Mouse (Mus musculus) testis, adult 2 months (tissue): ENCODE measurements at regions not wholly inside any gene's neighbourhood (a gene's known extent, or its start where the extent isn't known, plus 50 kb on each side); places are given as distances from the start of the nearest gene placed in this dataset.
A peak's percentile ranks its signal among the peaks of the same experiment; 100 is the strongest.
"Not testable (repeated sequence)": the region's sequence is repeated elsewhere in the genome, so short reads cannot be mapped to it uniquely, and the experiment has no call there.

Experiments used
- H3K27ac ChIP-seq: fragments of 200-500 bp; 2 replicates; pipeline ENCODE4 v1.5.1; 2012; ENCODE audit warnings: low read depth, low read length; ENCODE audit not compliant: control insufficient read depth, insufficient read depth
- H3K27me3 ChIP-seq: fragments of 200-500 bp; 2 replicates; pipeline ENCODE4 v1.6.1; 2012; ENCODE audit warnings: mild to moderate bottlenecking, low read length, moderate library complexity; ENCODE audit not compliant: control insufficient read depth, insufficient read depth
- H3K36me3 ChIP-seq: fragments of 200-500 bp; 2 replicates; pipeline ENCODE4 v1.6.1; 2012; ENCODE audit warnings: mild to moderate bottlenecking, low read length; ENCODE audit not compliant: control insufficient read depth, insufficient read depth
- H3K4me1 ChIP-seq: fragments of 200-500 bp; 2 replicates; pipeline ENCODE4 v1.6.1; 2012; ENCODE audit warnings: low read length; ENCODE audit not compliant: control insufficient read depth, insufficient read depth
- H3K4me3 ChIP-seq: fragments of 200-500 bp; 2 replicates; pipeline ENCODE4 v1.5.1; 2012; ENCODE audit warnings: low read depth, mild to moderate bottlenecking, low read length, moderate library complexity, mixed read lengths; ENCODE audit not compliant: control insufficient read depth
- CTCF ChIP-seq: fragments of 200-500 bp; IDR thresholded peaks from 2 replicates; pipeline ENCODE4 v1.5.1; 2012; ENCODE audit warnings: low read depth, mild to moderate bottlenecking, inconsistent platforms, low read length, moderate library complexity; ENCODE audit not compliant: control insufficient read depth, insufficient read depth, insufficient replicate concordance
- POLR2A ChIP-seq: fragments of 200-500 bp; IDR thresholded peaks from 2 replicates; pipeline ENCODE4 v1.6.1; 2012; ENCODE audit warnings: low read depth, mild to moderate bottlenecking, inconsistent platforms, low read length, moderate library complexity; ENCODE audit not compliant: control insufficient read depth

DNA sequence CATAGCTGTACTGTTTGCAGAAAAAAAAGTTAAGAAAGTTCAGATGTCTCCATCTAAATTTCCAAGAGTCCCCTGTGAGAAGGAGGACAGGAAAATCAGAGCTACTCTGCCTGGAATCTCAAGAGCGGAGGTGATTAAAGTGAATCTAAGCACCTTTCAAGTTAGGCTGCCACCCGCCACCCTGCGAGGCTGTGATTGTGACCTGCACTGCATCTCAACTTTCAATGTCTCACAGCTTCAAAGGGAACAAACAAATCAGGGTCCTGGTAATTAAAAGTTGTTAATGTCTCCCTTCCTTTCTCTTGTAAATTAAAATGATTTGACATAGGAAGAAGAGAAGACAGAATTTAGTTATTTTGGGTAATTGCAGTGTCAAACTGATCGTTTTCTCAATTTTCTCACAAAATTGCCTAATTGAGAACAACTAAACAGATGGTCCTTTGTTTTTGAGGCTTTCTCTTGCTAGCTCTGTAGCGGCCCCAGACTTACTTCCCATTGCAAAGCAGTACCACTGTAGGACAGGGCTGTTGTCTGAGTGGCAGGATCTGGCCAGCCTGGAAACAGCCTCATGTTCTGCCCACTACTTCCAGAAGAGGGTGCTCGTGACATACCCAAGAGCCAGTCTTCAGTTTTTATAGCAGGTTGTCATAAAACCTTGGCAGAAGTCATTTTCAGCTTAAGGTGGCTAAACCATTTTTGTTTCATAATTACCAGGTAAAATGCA, 187.9 kb upstream of the Pfkp start:
- Histone ChIP-seq H3K36me3 (no peaks in the 10 kb centered on the region), H3K27me3 (no peaks in the 10 kb centered on the region), H3K4me1 (no peaks in the 10 kb centered on the region), H3K4me3 (no peak overlapping the region), H3K27ac (no peak overlapping the region)
- TF ChIP-seq CTCF (peak; percentile 45; the same call in 1 of the 2 replicates), POLR2A (no peak)

DNA sequence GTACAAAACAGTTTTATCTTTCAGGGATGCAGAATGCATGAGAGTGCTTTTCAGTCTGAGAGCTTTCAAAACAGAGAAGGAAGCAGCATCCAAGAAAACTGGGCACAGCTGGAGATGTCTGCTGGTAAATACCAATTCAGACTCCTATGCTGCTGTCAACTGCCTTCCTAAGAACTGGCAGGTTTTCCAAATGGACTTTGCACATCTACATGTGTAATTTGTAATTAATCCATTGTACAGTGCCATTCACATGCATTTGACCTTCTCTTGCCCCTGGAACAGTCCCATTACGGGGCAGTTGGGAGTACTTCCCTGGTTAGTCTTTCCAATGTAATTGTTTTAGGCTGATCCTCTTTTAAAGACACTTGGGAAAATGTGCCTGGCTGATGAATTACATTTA, 181.3 kb upstream of the Pfkp start:
- H3K27ac ChIP-seq, result no peak overlapping the region
- TF ChIP-seq CTCF, result no peak
- no peak for TF ChIP-seq POLR2A
- H3K4me1 ChIP-seq, result no peaks in the 10 kb centered on the region
- H3K27me3 ChIP-seq, result no peaks in the 10 kb centered on the region
- H3K4me3 ChIP-seq, result no peak overlapping the region
- H3K36me3 ChIP-seq, result no peaks in the 10 kb centered on the region

DNA sequence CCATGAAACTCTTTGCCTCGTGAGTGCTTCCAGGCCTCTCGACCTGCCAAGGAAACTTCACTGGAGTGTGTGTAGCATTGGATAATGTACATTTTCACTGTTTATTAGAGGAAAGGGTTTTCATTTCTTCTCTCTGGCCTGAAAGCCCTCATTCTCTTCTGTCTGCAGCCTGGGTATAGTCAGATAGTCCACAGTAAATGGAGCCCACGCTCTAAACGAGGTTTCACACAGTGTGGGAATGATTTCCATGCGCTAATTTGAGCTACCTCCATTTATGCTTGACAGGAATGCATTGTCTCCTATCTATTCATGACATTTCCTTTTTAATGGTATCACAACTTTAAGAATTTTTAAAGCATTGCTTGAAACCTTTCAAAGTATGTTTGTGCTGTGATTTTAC, 180.8 kb upstream of the Pfkp start:
- Histone ChIP-seq H3K27me3 (no peaks in the 10 kb centered on the region), H3K4me3 (no peak overlapping the region), H3K27ac (no peak overlapping the region), H3K4me1 (no peaks in the 10 kb centered on the region), H3K36me3 (no peaks in the 10 kb centered on the region)
- no peak for TF ChIP-seq POLR2A
- TF ChIP-seq CTCF, result no peak

DNA sequence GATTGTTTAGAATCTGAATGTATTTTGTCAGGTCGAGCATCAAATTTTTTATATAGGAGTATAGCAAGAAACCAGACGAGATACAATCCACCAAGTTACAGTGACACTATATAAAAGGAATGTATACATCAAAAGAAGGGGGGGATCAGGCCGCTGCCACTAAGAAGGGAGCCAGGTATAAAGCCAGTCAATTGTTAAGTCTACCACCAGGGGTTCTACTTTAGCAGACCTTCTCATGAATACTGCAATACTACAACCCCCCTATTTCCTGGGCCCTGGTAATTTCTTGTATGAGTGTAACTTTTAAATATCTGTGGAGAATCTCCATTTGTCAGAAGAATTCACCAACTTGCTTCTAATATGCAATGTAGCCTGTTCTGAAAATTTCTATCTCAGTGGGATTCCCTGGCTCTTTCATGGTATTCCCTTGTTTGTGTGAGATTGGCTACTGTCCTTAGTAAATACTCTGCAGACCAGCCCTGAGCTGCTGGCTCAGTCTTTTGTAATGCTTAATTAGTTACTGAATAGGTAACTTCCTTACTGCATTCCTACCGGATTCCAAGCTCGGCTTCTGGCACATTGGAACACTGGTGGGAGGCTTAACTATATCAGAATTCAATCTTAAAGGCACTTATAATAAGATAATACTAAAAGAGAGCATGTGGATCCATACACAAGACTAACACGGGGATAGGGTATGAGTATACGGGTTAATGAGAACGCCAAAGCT, 180.2 kb upstream of the Pfkp start:
- H3K36me3 ChIP-seq, H3K27ac ChIP-seq, H3K27me3 ChIP-seq, H3K4me1 ChIP-seq, H3K4me3 ChIP-seq: not testable (repeated sequence)

DNA sequence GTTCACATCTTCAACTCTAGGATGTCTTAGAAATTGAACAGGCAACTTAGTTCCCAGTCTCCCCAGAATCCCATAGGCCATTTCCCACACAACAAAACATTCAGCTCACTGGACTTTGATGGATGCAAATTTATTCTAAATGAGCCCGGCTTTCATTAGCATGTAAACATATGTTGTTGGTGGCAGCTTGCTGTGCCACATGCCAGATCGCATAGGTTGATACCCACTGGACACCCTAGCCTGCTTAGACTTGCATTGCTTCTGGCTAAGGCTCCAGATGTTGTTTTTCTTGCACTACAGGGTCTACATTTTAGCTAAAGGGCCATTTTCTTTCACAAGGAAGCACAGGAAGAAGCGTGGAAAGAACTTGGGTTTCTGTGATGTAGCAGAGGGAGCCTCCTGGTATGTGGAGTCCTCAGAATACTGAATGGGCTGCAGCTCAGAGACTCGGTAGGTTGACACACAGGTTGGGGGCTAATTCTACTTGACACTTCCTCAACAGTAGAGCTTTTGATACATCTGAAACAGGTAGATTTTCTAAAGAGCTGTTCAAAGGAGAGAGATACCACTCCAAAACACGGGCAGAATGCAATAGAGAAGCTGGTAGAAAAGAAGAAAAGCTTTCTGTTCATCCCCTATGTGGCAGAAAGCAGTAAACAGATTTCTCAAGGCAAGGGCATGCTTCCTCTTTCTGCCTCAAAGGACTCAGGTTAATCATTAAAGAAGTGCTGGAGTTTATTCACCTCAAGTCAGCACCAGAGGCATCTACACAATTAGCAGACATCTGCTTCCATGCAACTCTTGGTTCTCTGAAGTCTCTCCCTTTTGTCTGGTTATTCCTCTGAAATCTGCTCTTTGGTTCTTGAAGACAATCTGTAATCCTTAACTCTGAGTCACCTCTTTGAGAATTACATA, 153.9 kb upstream of the Pfkp start:
- no peaks in the 10 kb centered on the region for H3K36me3 ChIP-seq
- H3K4me1 ChIP-seq, result no peaks in the 10 kb centered on the region
- no peaks in the 10 kb centered on the region for H3K27me3 ChIP-seq
- no peak for TF ChIP-seq POLR2A
- TF ChIP-seq CTCF, result no peak
- no peak overlapping the region for H3K27ac ChIP-seq
- no peak overlapping the region for H3K4me3 ChIP-seq

DNA sequence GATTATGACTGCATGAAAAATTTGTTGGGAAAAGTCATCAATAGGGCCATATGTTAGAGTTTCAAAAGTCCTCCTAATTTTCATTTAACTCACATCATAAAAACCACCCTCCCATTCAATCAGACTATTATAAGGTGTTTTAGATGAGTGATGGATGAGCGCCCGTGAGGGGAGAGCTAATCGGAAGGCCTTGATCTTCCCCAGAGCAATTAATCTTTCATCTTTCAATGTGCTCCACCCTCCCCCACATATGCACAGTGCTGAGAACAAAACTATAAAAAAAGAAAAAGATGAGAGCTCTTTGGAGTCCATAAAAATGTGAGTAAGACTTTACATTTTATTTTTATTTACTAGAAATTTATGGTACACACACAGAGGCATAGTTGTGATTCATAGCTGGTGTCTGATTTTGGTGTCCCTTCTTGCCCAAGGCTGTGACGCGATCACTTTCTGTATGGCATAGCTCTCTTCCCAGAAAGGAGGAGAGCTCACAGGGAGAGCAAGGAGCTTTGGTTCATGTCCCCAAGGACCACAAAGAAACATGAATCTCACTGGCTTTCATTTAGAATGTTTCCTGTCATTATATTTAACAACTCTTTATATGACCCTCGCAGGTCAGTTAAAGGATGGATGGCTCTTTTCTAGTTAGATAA, 119.5 kb upstream of the Pfkp start:
- Histone ChIP-seq H3K27ac (no peak overlapping the region), H3K4me3 (no peak overlapping the region), H3K27me3 (no peaks in the 10 kb centered on the region), H3K4me1 (no peaks in the 10 kb centered on the region), H3K36me3 (no peaks in the 10 kb centered on the region)
- TF ChIP-seq CTCF (no peak), POLR2A (no peak)

DNA sequence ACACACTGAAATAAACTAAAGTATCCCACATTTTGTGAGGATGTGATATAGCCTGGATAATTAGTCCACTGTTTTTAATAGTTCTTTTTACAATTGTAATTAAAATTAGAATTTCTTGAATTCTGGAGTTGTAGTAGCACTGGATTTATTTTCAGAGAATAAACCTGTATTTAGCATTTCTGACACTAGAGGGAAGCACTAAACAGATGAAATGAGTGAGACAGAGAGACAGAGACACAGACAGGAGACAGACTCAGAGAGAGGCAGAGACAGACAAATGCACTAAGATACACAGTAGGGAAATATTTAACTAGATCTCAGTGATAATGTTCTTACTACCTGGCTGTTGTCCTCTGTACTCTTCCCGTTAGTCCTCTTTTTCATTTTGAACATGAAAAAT, 108.6 kb upstream of the Pfkp start:
- Histone ChIP-seq H3K27ac (no peak overlapping the region), H3K27me3 (no peaks in the 10 kb centered on the region), H3K36me3 (no peaks in the 10 kb centered on the region), H3K4me1 (no peaks in the 10 kb centered on the region), H3K4me3 (no peak overlapping the region)
- TF ChIP-seq CTCF (no peak), POLR2A (no peak)
